Mouse (Mus musculus): ENCODE measurements at regions not wholly inside any gene's neighbourhood (a gene's known extent, or its start where the extent isn't known, plus 50 kb on each side); places are given as distances from the start of the nearest gene placed in this dataset.

GRCm38 (mm10) chr7:111257842-111258241, 175.0 kb upstream of the Eif4g2 start:
- no peak for DNase-seq (ENCODE audit: extremely low spot score in 1 of 2, low spot score in 2 of 2)
- intact Hi-C loops (cut with DNase I), result no loop called here

GRCm38 (mm10) chr7:111256199-111256598, 173.4 kb upstream of the Eif4g2 start:
- intact Hi-C loops (cut with DNase I), result no loop called here
- no peak for DNase-seq (ENCODE audit: extremely low spot score in 1 of 2, low spot score in 2 of 2)

- intact Hi-C loops (cut with DNase I), result loop anchor here (5.0 to 10.0 kb wide), 2 partner anchors 165 to 718 kb away; partner anchors contain the start of gene Eif4g2
- DNase-seq (ENCODE audit: extremely low spot score in 1 of 2, low spot score in 2 of 2), result peak in 1 of 2 experiments; percentile 79
Observed at GRCm38 (mm10) chr7:111249606-111250005, 166.8 kb upstream of the Eif4g2 start.

GRCm38 (mm10) chr7:111245488-111245887, 162.7 kb upstream of the Eif4g2 start:
- DNase-seq (ENCODE audit: extremely low spot score in 1 of 2, low spot score in 2 of 2), result no peak
- intact Hi-C loops (cut with DNase I), result loop anchor here (5.0 to 10.0 kb wide), 2 partner anchors 161 to 722 kb away; partner anchors contain the start of gene Eif4g2

GRCm38 (mm10) chr7:111245067-111245466, 162.2 kb upstream of the Eif4g2 start:
- intact Hi-C loops (cut with DNase I), result loop anchor here (5.0 to 10.0 kb wide), 2 partner anchors 160 to 722 kb away; partner anchors contain the start of gene Eif4g2
- no peak for DNase-seq (ENCODE audit: extremely low spot score in 1 of 2, low spot score in 2 of 2)

GRCm38 (mm10) chr7:111243831-111244230, 161.0 kb upstream of the Eif4g2 start:
- DNase-seq (ENCODE audit: extremely low spot score in 1 of 2, low spot score in 2 of 2), result no peak
- intact Hi-C loops (cut with DNase I), result loop anchor here (5.0 to 10.0 kb wide), 2 partner anchors 47 to 159 kb away; partner anchors contain the start of gene Eif4g2

GRCm38 (mm10) chr7:111242646-111243045, 159.8 kb upstream of the Eif4g2 start:
- DNase-seq (ENCODE audit: extremely low spot score in 1 of 2, low spot score in 2 of 2), result no peak
- intact Hi-C loops (cut with DNase I), result loop anchor here (5.0 to 10.0 kb wide), 2 partner anchors 45 to 158 kb away; partner anchors contain the start of gene Eif4g2

- DNase-seq (ENCODE audit: extremely low spot score in 1 of 2, low spot score in 2 of 2), result peak; percentile 34 to 54
- intact Hi-C loops (cut with DNase I), result loop anchor here (5.0 to 10.0 kb wide), 2 partner anchors 44 to 157 kb away; partner anchors contain the start of gene Eif4g2
Observed at GRCm38 (mm10) chr7:111241538-111241937, 158.7 kb upstream of the Eif4g2 start.

GRCm38 (mm10) chr7:111240234-111240826, 157.5 kb upstream of the Eif4g2 start:
- no peak for DNase-seq (ENCODE audit: extremely low spot score in 1 of 2, low spot score in 2 of 2)
- intact Hi-C loops (cut with DNase I), result loop anchor here (5.0 to 10.0 kb wide), 2 partner anchors 43 to 156 kb away; partner anchors contain the start of gene Eif4g2

GRCm38 (mm10) chr7:111237819-111238218, 155.0 kb upstream of the Eif4g2 start:
- no peak for DNase-seq (ENCODE audit: extremely low spot score in 1 of 2, low spot score in 2 of 2)
- intact Hi-C loops (cut with DNase I), result no loop called here

- intact Hi-C loops (cut with DNase I), result no loop called here
- DNase-seq (ENCODE audit: extremely low spot score in 1 of 2, low spot score in 2 of 2), result no peak
Observed at GRCm38 (mm10) chr7:111230630-111231029, 147.8 kb upstream of the Eif4g2 start.

- intact Hi-C loops (cut with DNase I), result no loop called here
- no peak for DNase-seq (ENCODE audit: extremely low spot score in 1 of 2, low spot score in 2 of 2)
Observed at GRCm38 (mm10) chr7:111227082-111227481, 144.3 kb upstream of the Eif4g2 start.

- intact Hi-C loops (cut with DNase I), result no loop called here
Observed at GRCm38 (mm10) chr7:111226026-111226656, 143.3 kb upstream of the Eif4g2 start.

GRCm38 (mm10) chr7:111215586-111215985, 132.8 kb upstream of the Eif4g2 start:
- intact Hi-C loops (cut with DNase I), result no loop called here
- DNase-seq (ENCODE audit: extremely low spot score in 1 of 2, low spot score in 2 of 2), result no peak

More at GRCm38 (mm10) chr7:111226026-111226656, 143.3 kb upstream of the Eif4g2 start:
- no peak for DNase-seq (ENCODE audit: extremely low spot score in 1 of 2, low spot score in 2 of 2)

- intact Hi-C loops (cut with DNase I), result no loop called here
- no peak for DNase-seq (ENCODE audit: extremely low spot score in 1 of 2, low spot score in 2 of 2)
Observed at GRCm38 (mm10) chr7:111214226-111214906, 131.5 kb upstream of the Eif4g2 start.

- intact Hi-C loops (cut with DNase I), result no loop called here
- DNase-seq (ENCODE audit: extremely low spot score in 1 of 2, low spot score in 2 of 2), result no peak
Observed at GRCm38 (mm10) chr7:111212188-111212587, 129.4 kb upstream of the Eif4g2 start.

- intact Hi-C loops (cut with DNase I), result no loop called here
Observed at GRCm38 (mm10) chr7:111211641-111212040, 128.8 kb upstream of the Eif4g2 start.

GRCm38 (mm10) chr7:111210282-111210681, 127.5 kb upstream of the Eif4g2 start:
- intact Hi-C loops (cut with DNase I), result no loop called here
- no peak for DNase-seq (ENCODE audit: extremely low spot score in 1 of 2, low spot score in 2 of 2)

More at GRCm38 (mm10) chr7:111211641-111212040, 128.8 kb upstream of the Eif4g2 start:
- DNase-seq (ENCODE audit: extremely low spot score in 1 of 2, low spot score in 2 of 2), result no peak

GRCm38 (mm10) chr7:111205876-111206275, 123.0 kb upstream of the Eif4g2 start:
- intact Hi-C loops (cut with DNase I), result no loop called here
- no peak for DNase-seq (ENCODE audit: extremely low spot score in 1 of 2, low spot score in 2 of 2)
